Mouse (Mus musculus) intestine, embryonic 15.5 days (tissue): ENCODE measurements at regions not wholly inside any gene's neighbourhood (a gene's known extent, or its start where the extent isn't known, plus 50 kb on each side); places are given as distances from the start of the nearest gene placed in this dataset.

ENCODE experiments used
- ATAC-seq: fragments of 200-750 bp; cut with Nextera tagmentation; 2 replicates; pipeline ENCODE4 v1.8.0; 2017; ENCODE audit warnings: moderate TSS enrichment, moderate library complexity
- H3K27ac ChIP-seq: fragments of 300-500 bp; sonication (generic); 2 replicates; pipeline ENCODE4 v1.5.1; 2015; ENCODE audit warnings: mild to moderate bottlenecking, inconsistent platforms
- H3K27me3 ChIP-seq: fragments of 300-500 bp; sonication (generic); replicated peaks from 2 replicates; pipeline ENCODE4 v1.6.1; 2015; ENCODE audit warnings: inconsistent platforms
- H3K36me3 ChIP-seq: fragments of 300-500 bp; sonication (generic); 2 replicates; pipeline ENCODE4 v1.6.1; 2015; ENCODE audit warnings: inconsistent platforms
- H3K4me1 ChIP-seq: fragments of 300-500 bp; sonication (generic); replicated peaks from 2 replicates; pipeline ENCODE4 v1.6.1; 2015; ENCODE audit warnings: inconsistent platforms
- H3K4me2 ChIP-seq: fragments of 300-500 bp; sonication (generic); replicated peaks from 2 replicates; pipeline ENCODE4 v1.6.1; 2015; ENCODE audit warnings: mild to moderate bottlenecking, inconsistent platforms
- H3K4me3 ChIP-seq: fragments of 300-500 bp; sonication (generic); replicated peaks from 2 replicates; pipeline ENCODE4 v1.5.1; 2015; ENCODE audit warnings: inconsistent platforms
- H3K9ac ChIP-seq: fragments of 300-500 bp; sonication (generic); 2 replicates; pipeline ENCODE4 v1.6.1; 2015; ENCODE audit warnings: inconsistent platforms
- H3K9me3 ChIP-seq: fragments of 300-500 bp; sonication (generic); 2 replicates; pipeline ENCODE4 v1.6.1; 2016; ENCODE audit warnings: inconsistent platforms
- WGBS: fragments of 180-500 bp; shearing (Covaris S2); methylation state at CpG from one replicate; pipeline ENCODE4 v1.1.7; 2015; 5-methylcytosine and 5-hydroxymethylcytosine counted together

GRCm38 (mm10) chr3:147882936-147883645 is 1030.9 kb downstream of the Ttll7 start:
- WGBS: 53% methylated on average over 10 of the region's 10 CpGs
- no peaks in the 10 kb centered on the region for H3K9me3 ChIP-seq
- ATAC-seq: no peak
- no peak overlapping the region for H3K4me3 ChIP-seq
- no peak overlapping the region for H3K27ac ChIP-seq
- H3K4me2 ChIP-seq: no peak overlapping the region
- no peaks in the 10 kb centered on the region for H3K4me1 ChIP-seq
- no peaks in the 10 kb centered on the region for H3K27me3 ChIP-seq
- no peak overlapping the region for H3K9ac ChIP-seq
- no peaks in the 10 kb centered on the region for H3K36me3 ChIP-seq

DNA sequence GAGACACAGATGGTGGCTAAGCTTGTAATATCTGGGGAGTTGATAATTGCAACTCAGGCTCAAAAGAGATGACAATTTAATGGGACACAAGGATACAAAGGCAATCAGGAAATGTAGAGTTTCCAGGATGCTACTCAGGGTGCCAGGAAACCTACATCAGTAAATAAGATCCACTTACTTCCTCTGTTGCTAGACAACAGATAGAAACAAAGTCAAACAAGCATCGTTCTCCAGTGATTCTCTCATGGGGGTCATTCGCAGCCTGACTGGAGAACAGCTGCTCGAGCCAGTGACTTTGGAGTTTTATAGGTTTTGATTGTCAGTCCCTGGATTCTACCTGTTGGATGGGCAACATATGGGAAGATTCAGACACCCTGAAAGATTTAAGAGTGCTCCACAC is 1026.5 kb downstream of the Ttll7 start:
- Histone ChIP-seq H3K4me3 (no peak overlapping the region), H3K27me3 (no peaks in the 10 kb centered on the region), H3K36me3 (no peaks in the 10 kb centered on the region), H3K4me1 (no peaks in the 10 kb centered on the region), H3K4me2 (no peak overlapping the region), H3K9me3 (no peaks in the 10 kb centered on the region), H3K9ac (no peak overlapping the region), H3K27ac (no peak overlapping the region)
- ATAC-seq: no peak
- WGBS: 61% methylated on average over 3 of the region's 3 CpGs

DNA sequence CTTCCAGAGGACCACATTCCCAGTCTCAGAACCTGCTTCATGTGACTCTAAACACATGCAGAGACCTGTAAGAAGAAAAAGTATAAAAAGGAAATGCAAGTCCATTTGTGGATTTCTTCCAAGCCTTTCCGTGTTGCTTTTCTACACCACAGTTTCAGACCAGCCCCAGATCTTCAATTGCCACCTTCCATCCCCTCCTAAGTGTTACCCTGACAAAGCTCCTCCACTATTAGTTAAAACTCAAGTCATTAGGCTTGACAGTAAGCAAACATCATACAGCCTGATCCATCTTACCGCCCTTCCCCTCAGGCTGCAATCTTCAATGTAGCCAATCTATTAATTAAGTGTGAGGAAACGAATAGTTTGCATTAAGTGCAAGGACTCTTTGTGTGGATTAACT is 1016.1 kb downstream of the Ttll7 start:
- no peak overlapping the region for H3K4me2 ChIP-seq
- H3K9ac ChIP-seq: no peak overlapping the region
- no peaks in the 10 kb centered on the region for H3K4me1 ChIP-seq
- H3K4me3 ChIP-seq: no peak overlapping the region
- no peaks in the 10 kb centered on the region for H3K9me3 ChIP-seq
- H3K36me3 ChIP-seq: no peaks in the 10 kb centered on the region
- H3K27me3 ChIP-seq: no peaks in the 10 kb centered on the region
- WGBS: 53% methylated on average over 3 of the region's 3 CpGs
- ATAC-seq: no peak
- H3K27ac ChIP-seq: no peak overlapping the region

- Histone ChIP-seq H3K27ac (no peak overlapping the region), H3K4me3 (no peak overlapping the region), H3K9ac (no peak overlapping the region), H3K4me1 (no peaks in the 10 kb centered on the region), H3K9me3 (no peaks in the 10 kb centered on the region), H3K36me3 (no peaks in the 10 kb centered on the region), H3K4me2 (no peak overlapping the region), H3K27me3 (no peaks in the 10 kb centered on the region)
- no peak for ATAC-seq
- WGBS: 53% methylated on average over 4 of the region's 4 CpGs
These were observed 1001.2 kb downstream of the Ttll7 start for GRCm38 (mm10) chr3:147853346-147853745.

GRCm38 (mm10) chr3:147852830-147853229 is 1000.7 kb downstream of the Ttll7 start:
- no peak overlapping the region for H3K4me3 ChIP-seq
- H3K27ac ChIP-seq: no peak overlapping the region
- no peak overlapping the region for H3K4me2 ChIP-seq
- H3K36me3 ChIP-seq: no peaks in the 10 kb centered on the region
- no peaks in the 10 kb centered on the region for H3K27me3 ChIP-seq
- WGBS: 83% methylated on average over 2 of the region's 2 CpGs
- H3K9me3 ChIP-seq: no peaks in the 10 kb centered on the region
- H3K9ac ChIP-seq: no peak overlapping the region
- ATAC-seq: no peak
- no peaks in the 10 kb centered on the region for H3K4me1 ChIP-seq

- WGBS: 52% methylated on average over 3 of the region's 3 CpGs
- no peak for ATAC-seq
These were observed 989.2 kb downstream of the Ttll7 start for GRCm38 (mm10) chr3:147841357-147841756.

DNA sequence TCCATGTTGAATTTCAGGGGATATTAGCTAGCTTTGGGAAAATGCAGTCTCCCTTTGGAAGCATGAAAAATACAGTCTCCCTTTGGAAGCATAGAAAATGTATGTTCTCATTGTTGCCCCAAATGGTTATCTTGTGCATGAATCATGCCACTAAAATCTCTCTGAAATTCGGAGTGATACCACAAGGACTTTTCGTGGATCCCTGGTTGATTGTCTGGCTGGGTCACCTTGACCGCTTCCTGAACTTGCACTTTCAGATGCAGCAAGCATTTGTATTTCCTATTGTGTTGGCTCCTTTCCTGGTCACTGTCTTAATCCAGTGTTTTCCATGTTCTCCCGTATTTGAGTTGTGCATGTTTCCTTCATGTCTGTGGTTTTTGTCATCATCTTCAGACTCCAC is 986.6 kb downstream of the Ttll7 start:
- Histone ChIP-seq H3K4me3 (no peak overlapping the region), H3K4me2 (no peak overlapping the region), H3K36me3 (no peaks in the 10 kb centered on the region), H3K9me3 (no peaks in the 10 kb centered on the region), H3K27ac (no peak overlapping the region), H3K27me3 (no peaks in the 10 kb centered on the region), H3K4me1 (no peaks in the 10 kb centered on the region), H3K9ac (no peak overlapping the region)
- 73% methylated on average over 4 of the region's 4 CpGs for WGBS
- no peak for ATAC-seq

More at GRCm38 (mm10) chr3:147841357-147841756, 989.2 kb downstream of the Ttll7 start:
- H3K9ac ChIP-seq: no peak overlapping the region
- no peak overlapping the region for H3K4me3 ChIP-seq
- H3K4me1 ChIP-seq: no peaks in the 10 kb centered on the region
- H3K9me3 ChIP-seq: no peaks in the 10 kb centered on the region
- no peaks in the 10 kb centered on the region for H3K36me3 ChIP-seq
- no peak overlapping the region for H3K4me2 ChIP-seq
- no peak overlapping the region for H3K27ac ChIP-seq
- H3K27me3 ChIP-seq: no peaks in the 10 kb centered on the region

DNA sequence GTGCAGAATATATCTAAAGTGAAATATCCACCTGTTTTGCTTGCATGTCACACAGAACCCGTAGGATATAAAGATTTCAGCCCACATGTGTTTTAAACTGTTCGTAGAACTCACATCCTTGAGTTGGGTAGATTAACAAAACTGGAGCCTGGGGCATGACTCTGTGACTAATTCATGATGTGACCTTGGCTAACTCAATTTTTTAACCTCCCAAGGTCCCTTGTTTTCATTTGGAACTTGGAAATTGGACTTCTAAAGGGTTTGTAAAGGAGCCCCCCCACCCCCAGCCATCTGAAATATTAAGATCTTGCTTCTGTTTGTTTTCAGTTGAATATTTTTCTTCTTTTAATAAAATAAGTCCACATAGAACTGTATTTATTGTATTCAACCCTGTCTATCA is 983.5 kb downstream of the Ttll7 start:
- H3K4me2 ChIP-seq: no peak overlapping the region
- no peak overlapping the region for H3K9ac ChIP-seq
- no peaks in the 10 kb centered on the region for H3K27me3 ChIP-seq
- WGBS: 86% methylated on average over 2 of the region's 2 CpGs
- H3K9me3 ChIP-seq: no peaks in the 10 kb centered on the region
- H3K4me1 ChIP-seq: no peaks in the 10 kb centered on the region
- no peaks in the 10 kb centered on the region for H3K36me3 ChIP-seq
- no peak for ATAC-seq
- no peak overlapping the region for H3K4me3 ChIP-seq
- no peak overlapping the region for H3K27ac ChIP-seq

GRCm38 (mm10) chr3:147825337-147825736 is 973.2 kb downstream of the Ttll7 start:
- Histone ChIP-seq H3K4me2 (no peak overlapping the region), H3K27ac (no peak overlapping the region), H3K9me3 (no peaks in the 10 kb centered on the region), H3K4me1 (no peaks in the 10 kb centered on the region), H3K9ac (no peak overlapping the region), H3K4me3 (no peak overlapping the region), H3K36me3 (no peaks in the 10 kb centered on the region), H3K27me3 (no peaks in the 10 kb centered on the region)
- WGBS: 71% methylated on average over 1 of the region's 1 CpGs
- ATAC-seq: no peak

DNA sequence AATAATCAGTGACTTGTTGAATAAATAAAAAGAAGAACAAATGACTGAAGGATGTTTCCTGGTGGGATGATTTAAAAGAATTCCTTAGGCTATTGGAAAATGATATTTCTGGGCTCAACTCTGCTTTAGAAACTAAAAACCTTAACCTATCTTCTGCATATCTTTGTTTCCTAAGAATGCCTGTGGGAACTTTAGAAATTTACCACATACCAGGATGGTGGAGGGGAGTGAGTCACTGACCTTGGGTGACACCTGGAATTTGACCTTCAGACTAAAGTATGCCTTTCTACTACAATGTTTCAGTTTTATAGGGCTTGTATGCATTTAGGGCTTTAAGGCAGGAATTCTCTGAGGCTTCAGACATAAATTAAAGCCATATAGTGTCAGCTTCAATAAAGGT is 972.3 kb downstream of the Ttll7 start:
- H3K36me3 ChIP-seq: no peaks in the 10 kb centered on the region
- no peak overlapping the region for H3K4me2 ChIP-seq
- no peak for ATAC-seq
- no peaks in the 10 kb centered on the region for H3K4me1 ChIP-seq
- no peaks in the 10 kb centered on the region for H3K27me3 ChIP-seq
- H3K9ac ChIP-seq: no peak overlapping the region
- H3K27ac ChIP-seq: no peak overlapping the region
- H3K9me3 ChIP-seq: no peaks in the 10 kb centered on the region
- no peak overlapping the region for H3K4me3 ChIP-seq

DNA sequence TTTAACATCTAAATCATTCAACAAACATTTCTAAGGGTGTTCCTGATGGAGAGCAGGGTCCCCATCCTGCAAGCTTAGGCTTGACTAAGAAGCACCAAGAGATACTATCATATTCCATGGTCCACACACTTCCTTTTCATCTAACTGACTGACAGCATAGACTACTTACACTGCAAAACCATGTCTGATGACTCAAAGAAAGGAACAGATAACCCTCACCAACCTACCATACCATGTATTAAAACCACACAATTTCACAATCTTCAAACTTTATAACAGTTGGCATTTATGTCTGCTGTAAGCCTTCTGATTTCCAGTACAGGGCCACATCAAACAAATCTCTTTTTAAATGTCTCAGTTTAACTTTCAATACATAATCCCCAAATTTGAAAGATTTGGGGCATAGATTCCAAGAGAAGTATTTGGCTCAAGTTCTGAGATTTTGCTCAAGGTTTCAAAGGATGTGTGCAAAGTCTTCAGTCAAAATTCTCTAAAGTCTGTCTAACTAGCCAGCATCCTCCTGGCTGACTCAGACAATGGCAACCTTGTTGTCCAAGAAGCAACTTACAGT is 962.0 kb downstream of the Ttll7 start:
- H3K36me3 ChIP-seq: no peaks in the 10 kb centered on the region
- no peaks in the 10 kb centered on the region for H3K9me3 ChIP-seq
- H3K4me3 ChIP-seq: no peak overlapping the region
- no peaks in the 10 kb centered on the region for H3K27me3 ChIP-seq
- no peak overlapping the region for H3K9ac ChIP-seq
- no peak for ATAC-seq
- H3K4me1 ChIP-seq: no peaks in the 10 kb centered on the region
- H3K4me2 ChIP-seq: no peak overlapping the region
- no peak overlapping the region for H3K27ac ChIP-seq

DNA sequence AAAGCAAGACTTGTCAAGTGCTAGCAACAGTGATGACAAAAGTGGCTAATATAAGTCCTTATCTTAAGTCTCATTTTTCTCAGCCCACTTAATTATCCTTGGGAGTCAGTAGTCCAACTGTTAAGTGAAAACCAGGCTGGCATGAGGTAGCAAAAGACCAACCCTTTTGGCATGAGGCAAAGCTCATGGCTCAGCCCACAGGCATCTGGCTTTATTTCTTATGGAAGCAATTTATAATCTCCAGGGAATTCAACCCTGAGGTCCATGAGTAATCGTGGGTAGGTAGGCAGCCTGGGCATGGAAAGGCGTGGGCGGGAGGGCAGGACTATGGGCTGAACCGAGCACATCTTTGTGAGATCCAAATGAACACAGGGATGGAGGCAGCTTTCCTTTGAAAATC is 950.4 kb downstream of the Ttll7 start:
- Histone ChIP-seq H3K4me2 (no peak overlapping the region), H3K9me3 (no peaks in the 10 kb centered on the region), H3K4me3 (no peak overlapping the region), H3K4me1 (no peaks in the 10 kb centered on the region), H3K9ac (no peak overlapping the region), H3K36me3 (no peaks in the 10 kb centered on the region), H3K27ac (no peak overlapping the region), H3K27me3 (no peaks in the 10 kb centered on the region)
- no peak for ATAC-seq
- 87% methylated on average over 4 of the region's 4 CpGs for WGBS

GRCm38 (mm10) chr3:147796524-147796923 is 944.4 kb downstream of the Ttll7 start:
- H3K4me1 ChIP-seq: no peaks in the 10 kb centered on the region
- no peaks in the 10 kb centered on the region for H3K36me3 ChIP-seq
- no peaks in the 10 kb centered on the region for H3K9me3 ChIP-seq
- no peaks in the 10 kb centered on the region for H3K27me3 ChIP-seq
- no peak overlapping the region for H3K4me3 ChIP-seq
- 77% methylated on average over 8 of the region's 8 CpGs for WGBS
- no peak overlapping the region for H3K9ac ChIP-seq
- ATAC-seq: no peak
- H3K27ac ChIP-seq: no peak overlapping the region
- H3K4me2 ChIP-seq: no peak overlapping the region
